In genomic region chr8:127501756-127502155, GRCm38 (mm10) we compare ENCODE assay signal across 22 mouse cellular contexts.
A peak's percentile ranks its signal among the peaks of the same experiment; 100 is the strongest.
DNase-seq lines count a peak whose midpoint lies in the region; ATAC-seq lines count a peak whose summit lies in the region.
"Had no signal": no experiment of that assay in that cellular context is flagged by ENCODE, and none has a peak within 500 bp of the region (broad histone marks: within the 10 kb centered on the region; RNA-seq: fewer than 3 reads in every experiment).

No protein-coding gene starts in this region.

- DNase-seq in hindbrain, embryonic 10.5 days (ENCODE audit: low spot score): no peak
- peak; percentile 17 for DNase-seq in induced T-regulatory cell, adult 2 months (ENCODE audit: low read depth)
- DNase-seq in thymus, postnatal 0 days (ENCODE audit: low spot score): peak; percentile 72
- DNase-seq in embryonic facial prominence, embryonic 10.5 days (ENCODE audit: low spot score): no peak
- no peak for DNase-seq in left cerebral cortex, adult 11 months (ENCODE audit: low spot score)
- no peak for DNase-seq in midbrain, embryonic 10.5 days (ENCODE audit: low spot score)
- DNase-seq: adrenal gland, postnatal 10 days; cerebellum, adult 2 months; cerebellum, postnatal 25 days; embryo, embryonic 11 days; heart, adult 11 months; heart, postnatal 10 days; kidney, postnatal 36 days; left cerebral cortex, postnatal 4 days; lung, postnatal 4 days had no signal

- 89% methylated on average over 1 of the region's 1 CpGs for WGBS in hindbrain, embryonic 10.5 days
- WGBS in hindbrain, embryonic 13.5 days: 100% methylated on average over 1 of the region's 1 CpGs
- WGBS in embryonic facial prominence, embryonic 10.5 days: 87% methylated on average over 1 of the region's 1 CpGs
- WGBS in midbrain, embryonic 10.5 days: 93% methylated on average over 1 of the region's 1 CpGs

- ATAC-seq in hindbrain, embryonic 13.5 days (ENCODE audit: low FRiP score): no peak
- ATAC-seq: forebrain, embryonic 13.5 days had no signal

- peaks cover 42% of the 10 kb centered on the region for H3K4me1 ChIP-seq in hindbrain, embryonic 10.5 days (replicated peaks)
- H3K4me1 ChIP-seq in hindbrain, embryonic 13.5 days (replicated peaks): peaks cover 32% of the 10 kb centered on the region
- H3K4me1 ChIP-seq in embryonic facial prominence, embryonic 10.5 days: peaks cover 29% of the 10 kb centered on the region
- peaks cover 42% of the 10 kb centered on the region for H3K4me1 ChIP-seq in midbrain, embryonic 10.5 days

- H3K9ac ChIP-seq in hindbrain, embryonic 13.5 days: no peak overlapping the region
- H3K9ac ChIP-seq: forebrain, embryonic 13.5 days; hindbrain, embryonic 12.5 days; limb, embryonic 15.5 days had no signal

- H3K4me3 ChIP-seq in hindbrain, embryonic 10.5 days: no peak overlapping the region
- H3K4me3 ChIP-seq in hindbrain, embryonic 13.5 days: no peak overlapping the region
- H3K4me3 ChIP-seq in embryonic facial prominence, embryonic 10.5 days: no peak overlapping the region
- no peak overlapping the region for H3K4me3 ChIP-seq in midbrain, embryonic 10.5 days
- H3K4me3 ChIP-seq: forebrain, embryonic 13.5 days; hindbrain, embryonic 12.5 days; left cerebral cortex, adult 2 months; limb, embryonic 15.5 days had no signal

- no peak overlapping the region for H3K4me2 ChIP-seq in hindbrain, embryonic 13.5 days
- H3K4me2 ChIP-seq: forebrain, embryonic 13.5 days; heart, embryonic 11.5 days; hindbrain, embryonic 12.5 days; limb, embryonic 15.5 days; midbrain, embryonic 11.5 days had no signal

- no peaks in the 10 kb centered on the region for H3K36me3 ChIP-seq in hindbrain, embryonic 10.5 days
- no peaks in the 10 kb centered on the region for H3K36me3 ChIP-seq in hindbrain, embryonic 13.5 days
- no peaks in the 10 kb centered on the region for H3K36me3 ChIP-seq in embryonic facial prominence, embryonic 10.5 days (replicated peaks)
- no peaks in the 10 kb centered on the region for H3K36me3 ChIP-seq in midbrain, embryonic 10.5 days
- H3K36me3 ChIP-seq: hindbrain, embryonic 12.5 days; limb, embryonic 15.5 days had no signal

- H3K27me3 ChIP-seq in hindbrain, embryonic 10.5 days (ENCODE audit: insufficient read depth, poor library complexity, severe bottlenecking): no peaks in the 10 kb centered on the region
- H3K27me3 ChIP-seq in hindbrain, embryonic 13.5 days: no peaks in the 10 kb centered on the region
- H3K27me3 ChIP-seq in embryonic facial prominence, embryonic 10.5 days (replicated peaks; ENCODE audit: low read depth, poor library complexity, severe bottlenecking): no peaks in the 10 kb centered on the region
- H3K27me3 ChIP-seq in midbrain, embryonic 10.5 days (ENCODE audit: low read depth, poor library complexity, severe bottlenecking): peaks cover 12% of the 10 kb centered on the region; the same call in 1 of the 2 replicates
- H3K27me3 ChIP-seq: forebrain, embryonic 13.5 days; hindbrain, embryonic 12.5 days; limb, embryonic 15.5 days had no signal

- H3K9me3 ChIP-seq in hindbrain, embryonic 10.5 days: no peaks in the 10 kb centered on the region
- no peaks in the 10 kb centered on the region for H3K9me3 ChIP-seq in hindbrain, embryonic 13.5 days
- no peaks in the 10 kb centered on the region for H3K9me3 ChIP-seq in embryonic facial prominence, embryonic 10.5 days
- no peaks in the 10 kb centered on the region for H3K9me3 ChIP-seq in midbrain, embryonic 10.5 days (replicated peaks)
- H3K9me3 ChIP-seq: forebrain, embryonic 13.5 days; hindbrain, embryonic 12.5 days; limb, embryonic 15.5 days had no signal

- H3K27ac ChIP-seq in hindbrain, embryonic 10.5 days: 0 out of 2 replicates have a peak overlapping the region, but pooled peaks have one; percentile 87
- H3K27ac ChIP-seq in hindbrain, embryonic 13.5 days: no peak overlapping the region
- H3K27ac ChIP-seq in embryonic facial prominence, embryonic 10.5 days (replicated peaks): no peak overlapping the region
- H3K27ac ChIP-seq in midbrain, embryonic 10.5 days (replicated peaks): no peak overlapping the region
- H3K27ac ChIP-seq: hindbrain, embryonic 12.5 days; left cerebral cortex, adult 2 months; limb, embryonic 15.5 days had no signal

Comparison
In these comparisons a context has a peak if more than half of its experiments do, and no peak if none do; other contexts are left out.
1. DNase-seq: peak in induced T-regulatory cell, adult 2 months (single experiment) and thymus, postnatal 0 days (single experiment); none in hindbrain, embryonic 10.5 days (single experiment), embryonic facial prominence, embryonic 10.5 days (single experiment), left cerebral cortex, adult 11 months (single experiment) and midbrain, embryonic 10.5 days (single experiment).